Mouse (Mus musculus) embryo, embryonic 11 days (tissue): ENCODE measurements around the gene Adam15.

Experiments used
- DNase-seq: peaks from one replicate; pipeline ENCODE4 v3.0.0-alpha.2; 2015

The Adam15 gene

DNA sequence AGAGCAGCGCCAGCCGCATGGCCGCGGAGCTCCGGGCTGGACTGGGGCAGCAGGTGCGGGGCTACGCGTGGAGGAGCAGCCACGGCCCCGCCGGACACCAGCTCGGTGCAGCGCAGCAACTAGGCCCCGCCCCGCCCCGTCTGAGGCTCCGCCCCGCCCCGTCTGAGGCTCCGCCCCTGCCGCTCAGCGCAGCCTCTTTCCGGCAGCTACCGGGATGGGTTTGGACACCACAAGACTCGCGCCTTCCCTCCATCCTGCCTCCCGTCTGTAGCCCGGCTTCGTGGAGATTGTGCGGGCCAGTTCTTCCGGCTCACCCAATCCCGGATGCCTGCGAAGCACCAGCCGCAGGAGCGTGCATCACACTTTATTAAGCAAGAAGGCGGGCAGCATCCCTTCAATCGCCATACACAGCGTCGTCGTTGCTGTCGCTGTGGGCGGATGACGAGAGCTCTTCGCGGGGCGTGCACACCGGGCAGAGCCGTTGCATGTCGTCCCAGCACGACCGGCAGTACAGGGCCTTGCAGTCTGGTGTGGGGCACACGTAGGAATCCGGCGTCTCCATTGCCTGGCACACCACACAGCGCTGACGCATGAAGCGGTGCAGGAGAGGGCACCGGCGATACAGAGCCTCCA, at the start of gene Adam15:
Gene Adam15, minus strand, starts transcription at position 128 of the 633 bp plus-strand sequence.
- peak; percentile 92 for DNase-seq

DNA sequence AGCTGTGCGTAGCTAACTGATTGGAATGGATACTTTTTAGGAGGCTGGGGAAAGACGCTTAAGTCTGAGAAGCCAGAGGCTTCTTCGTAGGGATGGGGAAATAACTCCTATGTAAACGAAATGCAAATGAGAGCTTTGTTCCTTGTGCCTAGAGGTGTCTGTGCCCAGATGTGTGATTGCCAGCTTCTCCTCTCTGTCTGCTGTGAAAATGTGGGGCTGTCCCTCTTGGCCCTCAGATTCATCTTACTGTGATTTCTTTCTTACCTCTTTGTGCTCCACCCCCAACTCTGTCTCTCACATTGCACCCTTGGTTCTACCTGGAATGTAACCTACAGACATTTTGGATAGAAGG, 46.8 kb upstream of the Adam15 start:
- DNase-seq = no peak

- DNase-seq = peak; percentile 88
Observed at GRCm38 (mm10) chr3:89395806-89396653, 46.2 kb upstream of the Adam15 start.

DNA sequence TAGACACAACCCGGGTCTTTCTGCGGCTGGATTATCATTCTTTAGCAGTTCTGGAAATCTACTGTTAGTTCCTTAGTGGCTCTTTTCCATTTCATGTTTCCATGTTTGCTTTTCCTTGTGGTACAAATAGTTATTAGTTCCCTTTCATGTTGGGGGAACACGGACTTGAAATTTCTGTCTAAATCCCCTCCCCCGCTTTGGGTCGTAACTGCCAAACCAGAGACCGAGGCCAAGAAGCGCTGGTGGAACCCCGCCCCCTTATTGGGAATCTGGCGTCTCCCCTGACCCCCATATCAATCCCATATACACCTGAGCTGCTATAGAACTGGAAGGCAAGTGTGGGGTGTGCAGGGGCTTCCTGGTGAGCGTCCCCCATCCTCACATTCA, 45.6 kb upstream of the Adam15 start:
- no peak for DNase-seq

DNA sequence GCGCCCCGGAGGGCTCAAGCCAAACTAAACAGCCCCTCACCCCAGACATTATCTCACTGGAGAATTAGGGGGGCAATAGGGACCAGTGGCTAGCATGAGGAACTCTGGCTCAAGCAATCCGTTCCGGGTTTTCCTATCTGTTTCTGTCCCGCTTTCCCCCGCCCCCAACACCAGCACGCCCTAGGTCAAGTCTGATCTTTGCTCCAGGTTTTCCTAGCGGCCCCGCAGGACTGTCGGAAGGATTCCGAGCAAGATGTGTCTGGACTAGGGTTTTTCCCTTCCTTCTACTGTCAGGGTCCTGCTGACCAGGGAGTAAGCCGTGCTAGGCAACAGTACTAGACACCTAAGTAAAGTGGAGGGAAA, 45.1 kb upstream of the Adam15 start:
- DNase-seq = peak; percentile 93

- DNase-seq = peak; percentile 80
Observed at GRCm38 (mm10) chr3:89394006-89394893, 44.5 kb upstream of the Adam15 start, which contains the start of gene Zbtb7b. Zbtb7b (minus strand) TSS chr3:89394776.

- DNase-seq = peak; percentile 97
Observed at GRCm38 (mm10) chr3:89393605-89394004, 43.8 kb upstream of the Adam15 start.

- peak; percentile 18 for DNase-seq
Observed at GRCm38 (mm10) chr3:89392871-89393311, 43.1 kb upstream of the Adam15 start.

DNA sequence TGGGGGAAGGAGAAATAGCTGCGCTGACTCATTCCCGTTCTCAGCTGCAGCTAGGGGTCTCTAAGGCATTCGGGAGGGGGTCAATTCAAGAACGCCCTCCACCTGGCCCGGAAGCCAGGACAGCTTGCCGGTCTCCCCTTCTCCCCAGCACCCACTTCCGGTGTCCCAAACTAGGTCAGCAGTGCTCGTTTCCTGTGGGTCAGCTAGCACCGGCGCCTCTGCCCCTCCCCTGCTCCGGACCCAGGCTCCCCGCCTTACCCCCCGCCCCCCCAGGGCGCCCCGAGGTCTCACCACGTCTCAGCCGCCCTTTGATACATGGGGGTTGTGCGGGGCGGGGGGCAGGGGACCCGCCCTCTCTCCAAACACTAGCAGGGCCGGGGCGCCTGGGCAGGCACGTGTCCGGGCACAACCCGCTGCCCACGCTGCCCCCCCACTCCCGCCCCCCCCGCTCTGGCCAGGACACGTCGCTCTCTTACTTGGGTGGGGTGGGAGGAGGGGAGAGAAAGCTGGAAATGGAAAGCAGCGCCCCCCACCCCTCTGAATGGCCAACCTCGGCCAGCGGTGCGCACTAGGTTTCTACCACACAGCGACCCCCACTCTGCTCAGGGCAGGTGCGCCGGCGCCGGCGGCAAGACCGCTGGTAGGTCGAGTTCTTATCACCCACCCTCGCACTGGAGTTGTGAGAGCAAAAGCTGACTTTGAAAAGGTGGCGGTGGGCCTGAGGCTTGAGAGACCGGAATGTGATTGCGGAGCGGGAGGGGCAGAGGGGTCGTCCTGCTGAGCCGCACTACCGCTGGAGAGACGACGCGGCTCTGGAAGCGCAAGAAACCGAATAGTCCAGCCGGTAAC, 42.1 kb upstream of the Adam15 start:
- peak; percentile 69 for DNase-seq

DNA sequence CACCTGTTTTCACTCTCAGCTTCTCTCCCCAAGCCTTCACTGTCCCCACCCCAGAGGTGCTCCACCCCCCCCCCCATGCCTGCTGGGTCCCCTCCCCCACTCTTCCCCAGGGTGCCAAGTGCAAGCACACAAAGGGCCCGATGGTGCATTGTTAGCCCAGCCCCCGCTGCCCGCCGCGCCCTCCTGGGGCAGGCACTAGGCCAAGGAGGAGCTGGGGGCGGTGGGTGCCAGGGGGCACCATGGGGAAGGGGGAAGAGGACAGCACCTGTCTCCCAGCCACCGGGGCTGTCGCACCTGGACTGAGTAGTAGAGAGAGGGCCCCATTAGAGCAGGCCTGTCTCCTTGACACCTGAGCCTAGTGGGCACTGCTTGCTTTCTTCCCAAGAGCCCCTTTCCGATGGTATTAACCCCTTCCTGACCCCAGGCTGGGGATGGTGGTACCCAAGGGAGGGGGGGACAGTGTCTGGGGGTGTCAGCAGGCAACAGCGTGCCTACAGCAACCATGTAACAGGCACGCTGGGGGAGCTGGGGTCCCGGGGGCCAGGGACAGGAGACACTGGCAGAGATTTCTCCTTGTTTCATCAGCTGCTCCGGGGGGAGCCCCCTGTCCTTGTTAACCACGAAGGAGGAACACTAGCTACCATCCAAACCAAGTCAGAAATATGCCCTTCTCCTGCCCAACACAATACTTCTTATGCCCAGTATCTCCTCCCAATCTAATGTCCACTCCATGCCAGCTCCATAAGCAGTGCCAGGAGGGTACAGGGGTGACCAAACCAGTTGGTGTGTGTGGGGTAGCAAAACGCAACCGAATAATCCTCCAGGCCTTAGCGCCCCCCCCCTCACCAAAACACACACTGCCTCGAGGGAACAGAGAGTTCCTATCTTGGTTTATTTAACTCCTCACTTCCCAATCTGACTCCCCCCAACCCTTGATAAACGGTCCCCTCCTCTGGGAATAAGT, 41.2 kb upstream of the Adam15 start:
- no peak for DNase-seq

DNA sequence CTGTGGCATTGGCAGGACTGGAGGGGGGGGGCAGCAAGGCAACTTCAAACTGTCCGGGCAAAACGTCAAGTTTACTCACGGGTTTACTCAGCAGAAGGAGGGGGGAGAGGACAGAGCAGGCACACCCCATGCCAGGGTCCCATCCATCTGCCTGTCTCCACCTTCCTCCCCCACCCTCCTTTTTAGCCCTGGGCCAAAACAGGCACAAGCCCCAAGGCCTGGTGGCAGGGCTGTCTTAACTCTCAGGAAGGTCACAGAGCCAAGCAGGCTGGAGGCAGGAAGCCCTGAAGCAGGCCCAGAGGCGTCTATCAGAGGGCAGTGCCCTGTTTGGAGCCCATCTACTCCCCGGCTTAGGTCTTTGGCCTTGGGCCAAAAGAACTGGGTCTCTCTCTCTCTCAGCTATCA, 40.3 kb upstream of the Adam15 start:
- no peak for DNase-seq

- peak; percentile 63 for DNase-seq
Observed at GRCm38 (mm10) chr3:89388901-89389740, 39.3 kb upstream of the Adam15 start.

DNA sequence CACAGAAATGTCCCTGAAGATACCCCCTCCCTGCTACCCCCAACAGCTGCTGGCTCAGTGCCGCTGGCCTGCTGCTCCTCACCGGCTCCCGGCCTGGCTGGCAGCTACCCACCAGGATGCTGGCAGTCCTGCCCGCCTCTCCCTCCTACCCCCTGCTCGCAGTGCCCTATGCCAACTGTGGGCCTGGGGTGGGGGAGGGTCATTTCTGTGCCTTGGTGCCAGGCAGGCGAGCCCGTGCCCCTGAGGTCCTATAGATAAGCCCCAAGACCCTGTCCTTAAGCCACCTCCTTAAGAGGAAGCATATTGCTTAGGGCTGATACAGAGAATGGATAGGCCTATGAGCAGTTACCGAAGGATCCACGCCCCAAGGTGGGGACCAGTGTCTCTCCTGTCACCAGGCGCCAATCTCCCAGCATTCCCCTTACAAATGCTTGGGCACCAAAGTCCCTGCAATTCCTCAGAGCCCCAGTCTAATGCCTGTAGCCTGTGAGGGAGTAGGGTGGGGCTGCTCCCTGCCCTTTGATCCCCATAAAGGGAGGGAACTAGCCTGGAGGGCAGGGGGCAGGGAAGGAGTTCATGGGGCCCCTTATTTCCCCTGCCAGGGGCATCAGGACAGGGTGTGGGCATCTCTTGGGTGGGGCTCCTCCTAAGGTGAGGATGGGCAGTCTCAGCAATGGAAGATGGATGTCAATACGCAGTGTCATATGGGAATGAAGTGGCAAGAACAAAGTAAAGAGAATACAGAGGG, 38.5 kb upstream of the Adam15 start:
- DNase-seq = no peak

- DNase-seq = no peak
Observed at GRCm38 (mm10) chr3:89387632-89388031, 37.8 kb upstream of the Adam15 start.

DNA sequence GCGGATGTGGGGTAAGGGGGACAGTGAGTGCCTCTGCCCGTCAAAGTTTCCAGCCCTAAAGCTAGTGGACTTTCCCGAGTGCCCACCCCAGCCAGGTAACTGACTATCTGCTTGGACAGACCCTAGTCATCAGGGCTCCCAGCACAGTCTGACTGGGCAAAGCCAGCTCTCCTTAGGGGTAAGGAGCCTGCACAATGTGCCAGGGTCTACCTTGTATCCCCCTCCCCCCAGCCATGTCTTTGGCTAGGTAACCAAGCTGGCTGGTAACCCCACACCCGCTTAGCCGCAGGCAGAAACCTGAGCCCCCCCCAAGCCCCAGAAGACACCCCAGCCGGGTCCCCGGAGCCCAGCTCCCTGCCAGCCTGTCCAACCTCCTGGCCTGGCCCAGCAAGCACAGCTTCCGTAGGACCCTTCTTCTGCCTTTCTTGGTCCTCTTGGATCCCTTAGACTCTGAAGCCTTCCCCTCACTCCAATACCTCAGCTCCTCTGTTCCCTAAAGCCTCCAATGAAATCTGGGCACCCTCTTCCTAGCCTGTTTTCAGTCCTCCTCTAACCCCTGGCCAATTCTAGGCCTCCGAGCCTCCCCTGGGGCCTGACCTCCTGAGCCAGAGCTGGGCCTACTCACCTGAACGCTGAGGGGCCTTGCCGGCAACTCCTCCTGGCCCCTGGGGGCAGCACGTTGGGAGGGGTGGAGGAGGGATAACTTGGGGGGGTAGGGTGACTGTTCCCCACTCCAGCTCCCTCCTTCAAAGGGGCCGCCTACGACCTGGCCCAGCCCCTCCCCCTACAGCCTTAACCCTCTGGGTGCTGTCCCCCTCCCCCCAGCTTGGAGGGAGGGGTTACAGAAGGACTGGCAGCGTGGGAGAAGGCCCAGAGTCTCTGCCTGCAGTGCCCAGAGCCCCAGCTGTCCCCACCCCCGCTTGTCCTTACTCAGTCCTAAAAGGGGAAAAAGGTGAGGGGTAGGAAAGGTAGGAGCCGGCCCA, 36.9 kb upstream of the Adam15 start:
- no peak for DNase-seq

DNA sequence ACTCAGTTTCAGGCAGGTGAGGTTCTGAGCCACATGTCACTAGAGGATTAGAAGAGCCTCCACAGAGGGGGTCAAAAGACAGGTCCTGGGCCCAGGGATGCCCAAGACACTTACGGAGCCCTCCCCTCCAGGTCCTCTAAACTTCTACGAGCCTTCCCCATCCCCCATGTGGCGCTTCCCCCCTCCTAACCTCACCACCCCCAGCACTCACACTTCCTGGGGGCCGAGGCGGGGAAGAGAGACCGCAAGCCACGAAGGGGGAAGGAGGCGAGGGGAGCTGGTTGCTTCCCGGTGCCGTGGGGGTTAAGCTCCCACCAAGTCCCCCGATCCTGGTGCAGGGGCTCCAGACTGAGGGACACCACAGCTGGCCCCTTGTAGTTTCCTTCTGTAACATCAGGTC, 35.7 kb upstream of the Adam15 start:
- DNase-seq = no peak

DNA sequence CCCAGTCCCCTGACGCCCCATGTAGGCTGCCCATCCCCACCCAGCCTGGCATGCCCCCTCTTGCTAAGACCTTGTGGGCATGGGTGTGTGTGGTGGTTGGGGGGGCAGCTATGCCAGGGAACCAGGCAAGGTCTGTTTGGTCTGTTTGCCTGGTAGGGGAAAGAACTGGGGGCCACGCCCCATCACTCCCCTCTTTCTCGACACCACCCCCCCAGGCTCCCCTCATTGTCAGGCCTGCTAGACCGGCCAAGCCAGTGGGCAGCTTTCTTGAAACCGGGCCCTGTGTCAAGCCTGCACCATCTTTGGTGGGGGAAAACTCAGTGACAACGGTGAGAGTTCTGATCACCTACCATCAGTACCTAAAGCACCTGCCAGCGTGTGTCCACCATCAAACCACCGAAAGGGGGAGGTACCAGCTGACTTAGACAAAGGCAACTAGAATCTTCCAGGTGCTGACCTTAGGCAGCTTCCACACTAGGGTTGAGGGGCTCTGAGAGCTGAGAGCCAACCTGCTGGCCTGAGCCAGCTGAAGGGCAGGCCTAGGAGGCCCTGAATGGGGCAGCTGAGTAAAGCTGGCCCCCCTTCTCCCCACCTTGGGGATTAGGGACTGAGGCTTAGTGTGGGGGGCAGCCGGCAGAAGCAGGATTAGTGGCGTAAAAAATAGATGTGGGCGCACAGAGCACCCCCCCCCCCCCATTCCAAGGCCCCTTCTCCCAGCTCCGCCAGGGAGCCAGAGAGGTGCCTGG, 34.7 kb upstream of the Adam15 start:
- no peak for DNase-seq
